Mouse (Mus musculus): Measurements from ENCODE around the gene Rpf2. TPM values are rescaled to one million over a fixed set of nuclear protein-coding genes. Genes with fewer than 3 reads are reported as not detected.

The Rpf2 gene
- polyA plus RNA-seq, 1 experiment from 2014 or later: 36.6 TPM

- Histone ChIP-seq H3K9ac (ENCODE audit: low read depth, low read length) (no peak overlapping the region), H3K4me3 (ENCODE audit: low read depth, low read length) (no peak overlapping the region), H3K36me3 (ENCODE audit: control insufficient read depth, insufficient read depth) (no peaks in the 10 kb centered on the region), H3K27ac (ENCODE audit: low read depth, low read length) (no peak overlapping the region), H3K27me3 (replicated peaks; ENCODE audit: control insufficient read depth, insufficient read depth, low read length) (no peaks in the 10 kb centered on the region), H3K9me3 (ENCODE audit: control insufficient read depth) (no peaks in the 10 kb centered on the region), H3K4me2 (replicated peaks; ENCODE audit: low read depth) (no peak overlapping the region), H3K4me1 (replicated peaks; ENCODE audit: control insufficient read depth, insufficient read depth, low read length) (no peaks in the 10 kb centered on the region)
- WGBS: 87% methylated on average over 4 of the region's 4 CpGs
- ATAC-seq: no peak
- TF ChIP-seq CTCF (IDR thresholded peaks at IDR 0.05; ENCODE audit: low read depth): no peak
These were observed 16.9 kb upstream of the Rpf2 start for GRCm38 (mm10) chr10:40263691-40264090.

DNA sequence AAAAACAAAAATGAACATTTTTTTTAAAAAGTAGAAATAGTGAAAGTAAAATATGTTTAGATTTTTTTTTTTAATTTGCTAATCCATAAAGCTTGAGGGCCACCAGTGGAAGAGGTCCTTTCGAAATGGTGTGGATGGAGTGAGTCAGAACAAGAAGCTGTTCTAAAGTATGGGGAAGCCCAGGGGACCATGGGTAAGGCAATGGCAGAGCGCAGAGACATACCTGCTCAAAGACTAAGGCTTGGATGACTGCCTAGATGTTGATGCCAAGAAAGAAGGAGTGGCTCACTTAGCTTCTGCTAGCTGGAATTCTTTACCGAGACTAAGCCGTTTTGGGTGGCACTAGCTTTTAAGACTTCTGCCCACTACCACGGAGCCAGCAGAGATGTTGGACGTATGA is 15.4 kb upstream of the Rpf2 start:
- H3K4me1 ChIP-seq (replicated peaks; ENCODE audit: control insufficient read depth, insufficient read depth, low read length): no peaks in the 10 kb centered on the region
- no peak for ATAC-seq
- no peaks in the 10 kb centered on the region for H3K27me3 ChIP-seq (replicated peaks; ENCODE audit: control insufficient read depth, insufficient read depth, low read length)
- H3K27ac ChIP-seq (ENCODE audit: low read depth, low read length): no peak overlapping the region
- no peak overlapping the region for H3K4me2 ChIP-seq (replicated peaks; ENCODE audit: low read depth)
- 90% methylated on average over 6 of the region's 6 CpGs for WGBS
- H3K36me3 ChIP-seq (ENCODE audit: control insufficient read depth, insufficient read depth): no peaks in the 10 kb centered on the region
- H3K9me3 ChIP-seq (ENCODE audit: control insufficient read depth): no peaks in the 10 kb centered on the region
- TF ChIP-seq CTCF (IDR thresholded peaks at IDR 0.05; ENCODE audit: low read depth): no peak
- no peak overlapping the region for H3K4me3 ChIP-seq (ENCODE audit: low read depth, low read length)
- H3K9ac ChIP-seq (ENCODE audit: low read depth, low read length): no peak overlapping the region

DNA sequence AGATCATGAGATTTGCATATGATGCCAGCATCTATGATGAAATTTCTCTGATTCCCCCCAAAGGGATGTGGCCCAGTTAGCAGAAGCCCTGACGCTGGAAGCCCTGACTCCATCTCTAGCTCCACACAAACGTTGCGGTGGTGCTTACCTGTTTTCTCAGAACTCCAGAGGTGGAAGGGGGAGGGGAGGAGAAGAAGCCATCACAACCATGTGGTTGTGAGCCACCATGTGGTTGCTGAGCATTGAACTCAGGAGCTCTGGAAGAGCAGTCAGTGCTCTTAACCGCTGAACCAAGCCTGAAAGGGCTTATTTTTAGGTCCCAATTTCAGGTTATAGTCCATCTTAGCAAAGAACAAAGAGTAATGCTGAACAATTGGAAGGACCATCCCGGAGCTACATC is 13.5 kb upstream of the Rpf2 start:
- Histone ChIP-seq H3K9me3 (ENCODE audit: control insufficient read depth) (no peaks in the 10 kb centered on the region), H3K9ac (ENCODE audit: low read depth, low read length) (no peak overlapping the region)
- 55% methylated on average over 5 of the region's 5 CpGs for WGBS

GRCm38 (mm10) chr10:40259542-40259941 is 12.7 kb upstream of the Rpf2 start:
- H3K4me2 ChIP-seq (replicated peaks; ENCODE audit: low read depth): peak overlapping the region; percentile 84; the same call in 1 of the 2 replicates
- 18% methylated on average over 8 of the region's 8 CpGs for WGBS

More for the DNA sequence above, 13.5 kb upstream of the Rpf2 start:
- Histone ChIP-seq H3K36me3 (ENCODE audit: control insufficient read depth, insufficient read depth) (no peaks in the 10 kb centered on the region), H3K27ac (ENCODE audit: low read depth, low read length) (no peak overlapping the region), H3K27me3 (replicated peaks; ENCODE audit: control insufficient read depth, insufficient read depth, low read length) (no peaks in the 10 kb centered on the region), H3K4me3 (ENCODE audit: low read depth, low read length) (no peak overlapping the region), H3K4me2 (replicated peaks; ENCODE audit: low read depth) (no peak overlapping the region), H3K4me1 (replicated peaks; ENCODE audit: control insufficient read depth, insufficient read depth, low read length) (no peaks in the 10 kb centered on the region)
- no peak for TF ChIP-seq CTCF (IDR thresholded peaks at IDR 0.05; ENCODE audit: low read depth)
- ATAC-seq: no peak

DNA sequence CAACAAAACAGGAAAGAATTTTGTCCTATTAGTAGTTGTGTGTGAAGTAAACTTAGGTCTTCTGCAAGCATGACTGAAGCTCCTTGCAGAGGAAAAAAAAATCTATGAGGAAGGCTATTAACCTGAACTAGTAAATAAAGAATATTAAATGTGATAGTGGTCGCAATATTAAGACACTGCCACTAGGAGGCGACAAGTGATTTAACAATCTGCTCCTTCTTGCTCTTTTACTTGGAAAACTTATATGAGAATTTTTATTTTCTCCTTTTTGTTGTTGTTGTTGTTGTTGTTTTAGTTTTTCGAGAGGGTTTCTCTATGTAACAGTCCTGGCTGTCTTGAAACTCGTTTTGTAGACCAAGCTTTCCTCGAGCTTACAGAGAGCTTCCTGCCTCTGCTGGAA is 12.1 kb upstream of the Rpf2 start:
- TF ChIP-seq CTCF (IDR thresholded peaks at IDR 0.05; ENCODE audit: low read depth): peak; percentile 80
- Histone ChIP-seq H3K9ac (ENCODE audit: low read depth, low read length) (no peak overlapping the region), H3K4me2 (replicated peaks; ENCODE audit: low read depth) (peak overlapping the region; percentile 84), H3K4me1 (replicated peaks; ENCODE audit: control insufficient read depth, insufficient read depth, low read length) (no peaks in the 10 kb centered on the region), H3K27ac (ENCODE audit: low read depth, low read length) (peak overlapping the region; percentile 86; the same call in 1 of the 2 replicates), H3K36me3 (ENCODE audit: control insufficient read depth, insufficient read depth) (0 out of 2 replicates have a peak, but pooled peaks cover 2% of the 10 kb centered on the region), H3K9me3 (ENCODE audit: control insufficient read depth) (no peaks in the 10 kb centered on the region), H3K27me3 (replicated peaks; ENCODE audit: control insufficient read depth, insufficient read depth, low read length) (no peaks in the 10 kb centered on the region), H3K4me3 (ENCODE audit: low read depth, low read length) (0 out of 2 replicates have a peak overlapping the region, but pooled peaks have one; percentile 16)
- ATAC-seq: peak; percentile 5; the same call in 1 of the 2 replicates
- WGBS: 3% methylated on average over 5 of the region's 5 CpGs

More at GRCm38 (mm10) chr10:40259542-40259941, 12.7 kb upstream of the Rpf2 start:
- Histone ChIP-seq H3K27ac (ENCODE audit: low read depth, low read length) (no peak overlapping the region), H3K27me3 (replicated peaks; ENCODE audit: control insufficient read depth, insufficient read depth, low read length) (no peaks in the 10 kb centered on the region), H3K9me3 (ENCODE audit: control insufficient read depth) (no peaks in the 10 kb centered on the region), H3K36me3 (ENCODE audit: control insufficient read depth, insufficient read depth) (no peaks in the 10 kb centered on the region), H3K4me1 (replicated peaks; ENCODE audit: control insufficient read depth, insufficient read depth, low read length) (no peaks in the 10 kb centered on the region), H3K9ac (ENCODE audit: low read depth, low read length) (no peak overlapping the region), H3K4me3 (ENCODE audit: low read depth, low read length) (no peak overlapping the region)
- ATAC-seq: no peak
- TF ChIP-seq CTCF (IDR thresholded peaks at IDR 0.05; ENCODE audit: low read depth): no peak

DNA sequence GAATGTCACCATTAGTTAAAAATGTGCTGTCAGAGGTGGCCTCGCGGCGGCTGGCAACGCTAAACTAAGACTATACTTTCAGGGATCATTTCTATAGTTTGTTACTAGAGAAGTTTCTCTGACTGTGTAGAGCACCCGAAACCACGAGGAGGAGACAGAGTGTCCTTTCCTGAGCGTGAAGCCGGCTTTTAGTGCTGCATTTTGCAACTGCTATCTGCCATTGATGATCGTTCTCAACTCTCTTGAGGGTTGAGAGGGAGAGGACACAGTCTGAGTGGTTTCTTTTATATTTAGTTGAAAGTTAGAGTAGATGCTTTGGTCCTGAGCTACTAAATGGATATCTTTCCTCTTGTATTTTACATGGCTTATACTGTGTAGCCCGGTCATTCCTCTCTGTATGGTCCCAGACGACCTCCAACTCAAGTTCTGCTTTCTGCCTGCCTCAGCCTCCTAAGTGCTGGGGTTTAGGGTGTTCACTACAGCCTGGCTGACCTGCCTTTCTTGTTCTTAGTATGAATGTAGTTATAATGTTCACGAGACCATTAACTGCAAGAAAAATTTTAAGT is 11.6 kb upstream of the Rpf2 start:
- peak overlapping the region; percentile 95 for H3K4me3 ChIP-seq (ENCODE audit: low read depth, low read length)
- no peaks in the 10 kb centered on the region for H3K9me3 ChIP-seq (ENCODE audit: control insufficient read depth)
- H3K4me2 ChIP-seq (replicated peaks; ENCODE audit: low read depth): peak overlapping the region; percentile 84
- peak overlapping the region; percentile 86 for H3K27ac ChIP-seq (ENCODE audit: low read depth, low read length)
- WGBS: under 1% methylated on average over 12 of the region's 12 CpGs
- H3K36me3 ChIP-seq (ENCODE audit: control insufficient read depth, insufficient read depth): peaks cover 6% of the 10 kb centered on the region; the same call in 1 of the 2 replicates
- peak; percentile 76 for TF ChIP-seq CTCF (IDR thresholded peaks at IDR 0.05; ENCODE audit: low read depth)
- no peaks in the 10 kb centered on the region for H3K4me1 ChIP-seq (replicated peaks; ENCODE audit: control insufficient read depth, insufficient read depth, low read length)
- no peaks in the 10 kb centered on the region for H3K27me3 ChIP-seq (replicated peaks; ENCODE audit: control insufficient read depth, insufficient read depth, low read length)
- H3K9ac ChIP-seq (ENCODE audit: low read depth, low read length): peak overlapping the region; percentile 76
- ATAC-seq: peak; percentile 80
